Comparison of ENCODE assay signal across 20 mouse cellular contexts in the genomic region with DNA sequence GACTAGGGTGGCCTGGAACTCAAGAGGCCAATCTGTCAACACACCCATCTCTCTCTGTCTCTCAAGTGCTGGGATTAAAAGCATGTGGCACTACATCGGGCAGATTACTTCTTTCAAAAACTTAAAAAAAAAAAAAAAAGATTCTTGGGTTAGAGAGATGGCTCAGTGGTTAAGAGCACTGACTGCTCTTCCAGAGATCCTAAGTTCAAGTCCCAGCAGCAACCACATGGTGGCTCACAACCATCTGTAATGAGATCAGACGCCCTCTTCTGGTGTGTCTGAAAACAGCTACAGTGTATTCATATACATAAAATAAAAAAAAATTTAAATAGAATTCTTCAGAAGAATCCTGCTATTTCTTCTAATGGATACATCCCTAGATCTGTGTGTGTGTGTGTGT. TPM values are rescaled to one million over a fixed set of nuclear protein-coding genes. Genes with fewer than 3 reads are reported as not detected.
DNase-seq lines count a peak whose midpoint lies in the region; ATAC-seq and TF ChIP-seq lines count a peak whose summit lies in the region.
"Had no signal": no experiment of that assay in that cellular context is flagged by ENCODE, and none has a peak within 500 bp of the region (broad histone marks: within the 10 kb centered on the region; RNA-seq: fewer than 3 reads in every experiment).

No protein-coding gene starts in this region.

- no peak overlapping the region for H3K4me3 ChIP-seq in intestine, postnatal 0 days (ENCODE audit: low read depth, low read length)
- H3K4me3 ChIP-seq in intestine, embryonic 15.5 days (replicated peaks), result no peak overlapping the region

- no peak overlapping the region for H3K9ac ChIP-seq in intestine, postnatal 0 days (ENCODE audit: low read depth, low read length)
- H3K9ac ChIP-seq in intestine, embryonic 15.5 days, result no peak overlapping the region
- H3K9ac ChIP-seq: limb, embryonic 12.5 days had no signal

- WGBS in intestine, postnatal 0 days, result 48% methylated on average over 2 of the region's 2 CpGs
- WGBS in intestine, embryonic 15.5 days, result 45% methylated on average over 2 of the region's 2 CpGs

- no peaks in the 10 kb centered on the region for H3K9me3 ChIP-seq in intestine, postnatal 0 days (ENCODE audit: control insufficient read depth)
- H3K9me3 ChIP-seq in intestine, embryonic 15.5 days, result no peaks in the 10 kb centered on the region
- H3K9me3 ChIP-seq: embryonic facial prominence, embryonic 13.5 days; forebrain, embryonic 10.5 days; hindbrain, embryonic 10.5 days; limb, embryonic 12.5 days; lung, embryonic 15.5 days; megakaryocyte, embryonic 14.5 days had no signal

- H3K27ac ChIP-seq in intestine, postnatal 0 days (ENCODE audit: low read depth, low read length), result no peak overlapping the region
- H3K27ac ChIP-seq in intestine, embryonic 15.5 days, result no peak overlapping the region
- H3K27ac ChIP-seq: embryonic facial prominence, embryonic 13.5 days; limb, embryonic 12.5 days had no signal

- TF ChIP-seq CTCF in intestine, postnatal 0 days (IDR thresholded peaks at IDR 0.05; ENCODE audit: low read depth), result peak; percentile 62

- no peaks in the 10 kb centered on the region for H3K27me3 ChIP-seq in intestine, postnatal 0 days (replicated peaks; ENCODE audit: control insufficient read depth, insufficient read depth, low read length)
- H3K27me3 ChIP-seq in intestine, embryonic 15.5 days (replicated peaks), result no peaks in the 10 kb centered on the region
- H3K27me3 ChIP-seq: embryonic facial prominence, embryonic 13.5 days; limb, embryonic 12.5 days; lung, embryonic 15.5 days; megakaryocyte, embryonic 14.5 days had no signal

- peaks cover 23% of the 10 kb centered on the region for H3K36me3 ChIP-seq in intestine, postnatal 0 days (ENCODE audit: control insufficient read depth, insufficient read depth)
- peaks cover 11% of the 10 kb centered on the region for H3K36me3 ChIP-seq in intestine, embryonic 15.5 days

- peak; percentile 49 for DNase-seq in thymus, postnatal 4 days
- DNase-seq in thymus, postnatal 10 days (ENCODE audit: low spot score in 2 of 2), result no peak
- DNase-seq in NIH3T3 (ENCODE audit: low read depth), result peak; percentile 58
- no peak for DNase-seq in frontal cortex, adult 2 months (ENCODE audit: extremely low spot score in 1 of 2, low spot score in 1 of 2)
- no peak for DNase-seq in adrenal gland, adult 18-20 months (ENCODE audit: low spot score in 2 of 2)
- DNase-seq: adrenal gland, postnatal 25 days; gastrocnemius, postnatal 25 days; kidney, adult 11 months; kidney, postnatal 36 days; layer of hippocampus, postnatal 36 days had no signal

- no peak for ATAC-seq in intestine, postnatal 0 days
- ATAC-seq in intestine, embryonic 15.5 days, result no peak

- no peak overlapping the region for H3K4me2 ChIP-seq in intestine, postnatal 0 days (replicated peaks; ENCODE audit: low read depth)
- no peak overlapping the region for H3K4me2 ChIP-seq in intestine, embryonic 15.5 days (replicated peaks)

- H3K4me1 ChIP-seq in intestine, postnatal 0 days (replicated peaks; ENCODE audit: control insufficient read depth, insufficient read depth, low read length), result peaks cover 8% of the 10 kb centered on the region; the same call in 1 of the 2 replicates
- H3K4me1 ChIP-seq in intestine, embryonic 15.5 days (replicated peaks), result peaks cover 12% of the 10 kb centered on the region

RNA-seq across cellular contexts. Expression of a gene that starts 0.9 kb away (rescaled TPM):
- 101 and 103 TPM in 2 replicates for polyA plus RNA-seq in intestine, postnatal 0 days (2015; fragmentation: Nextera tagmentation; extraction: Ambion mirVana)
- polyA plus RNA-seq in intestine, embryonic 15.5 days (2015; fragmentation: Nextera tagmentation; extraction: Ambion mirVana), result 92.1 and 96.4 TPM in 2 replicates
- polyA plus RNA-seq in frontal cortex, adult 2 months (2012; rRNA removed), result 144 and 159 TPM in 2 replicates
- 10 to 100 TPM; 75.0 to 88.2 TPM for total RNA-seq in adrenal gland, adult 18-20 months (2021)

RNA-seq across cellular contexts. Expression of a gene that starts 2.7 kb away (rescaled TPM):
- not detected in 2 replicates for polyA plus RNA-seq in intestine, postnatal 0 days (2015; fragmentation: Nextera tagmentation; extraction: Ambion mirVana)
- 0.24 and 0.33 TPM in 2 replicates for polyA plus RNA-seq in intestine, embryonic 15.5 days (2015; fragmentation: Nextera tagmentation; extraction: Ambion mirVana)
- polyA plus RNA-seq in frontal cortex, adult 2 months (2012; rRNA removed), result 0.10 and 0.27 TPM in 2 replicates
- not detected for total RNA-seq in adrenal gland, adult 18-20 months (2021)
- total RNA-seq: adrenal gland, postnatal 25 days; common myeloid progenitor, adult 5-6 weeks; gastrocnemius, postnatal 25 days; layer of hippocampus, postnatal 36 days had no signal

RNA-seq across cellular contexts. Expression of a gene that starts 10.3 kb away (rescaled TPM):
- 3.8 and 4.9 TPM in 2 replicates for polyA plus RNA-seq in intestine, postnatal 0 days (2015; fragmentation: Nextera tagmentation; extraction: Ambion mirVana)
- polyA plus RNA-seq in intestine, embryonic 15.5 days (2015; fragmentation: Nextera tagmentation; extraction: Ambion mirVana), result 5.8 and 5.9 TPM in 2 replicates
- polyA plus RNA-seq in frontal cortex, adult 2 months (2012; rRNA removed), result 2.3 and 2.9 TPM in 2 replicates
- total RNA-seq in adrenal gland, adult 18-20 months (2021), result not detected
- total RNA-seq: common myeloid progenitor, adult 5-6 weeks had no signal

RNA-seq across cellular contexts. Expression of a gene that starts 11.4 kb away (rescaled TPM):
- 2.2 TPM in 2 replicates for polyA plus RNA-seq in intestine, postnatal 0 days (2015; fragmentation: Nextera tagmentation; extraction: Ambion mirVana)
- 1.9 and 2.6 TPM in 2 replicates for polyA plus RNA-seq in intestine, embryonic 15.5 days (2015; fragmentation: Nextera tagmentation; extraction: Ambion mirVana)
- 65.5 and 71.7 TPM in 2 replicates for polyA plus RNA-seq in frontal cortex, adult 2 months (2012; rRNA removed)
- total RNA-seq in adrenal gland, adult 18-20 months (2021), result not detected
- total RNA-seq: adrenal gland, postnatal 25 days; common myeloid progenitor, adult 5-6 weeks; gastrocnemius, postnatal 25 days had no signal
- polyA plus RNA-seq: forebrain, embryonic 10.5 days had no signal

RNA-seq across cellular contexts. Expression of a gene that starts 19.9 kb away (rescaled TPM):
- not detected in 2 replicates for polyA plus RNA-seq in intestine, postnatal 0 days (2015; fragmentation: Nextera tagmentation; extraction: Ambion mirVana)
- polyA plus RNA-seq in intestine, embryonic 15.5 days (2015; fragmentation: Nextera tagmentation; extraction: Ambion mirVana), result not detected in 2 replicates
- polyA plus RNA-seq in frontal cortex, adult 2 months (2012; rRNA removed), result 0.38 TPM in 1 of 2 replicates, not detected in the other
- not detected for total RNA-seq in adrenal gland, adult 18-20 months (2021)
- total RNA-seq: adrenal gland, postnatal 25 days; common myeloid progenitor, adult 5-6 weeks; gastrocnemius, postnatal 25 days; layer of hippocampus, postnatal 36 days had no signal
- polyA plus RNA-seq: embryonic facial prominence, embryonic 13.5 days; forebrain, embryonic 10.5 days; heart, embryonic 11.5 days; hindbrain, embryonic 10.5 days; limb, embryonic 12.5 days; lung, embryonic 15.5 days had no signal

Comparison
In these comparisons a context has a peak if more than half of its experiments do, and no peak if none do; other contexts are left out.
1. DNase-seq: peak in thymus, postnatal 4 days (single experiment) and NIH3T3 (single experiment); none in thymus, postnatal 10 days (0 of 2), frontal cortex, adult 2 months (0 of 2) and adrenal gland, adult 18-20 months (0 of 2).